Mouse (Mus musculus): Measurements from ENCODE around the gene Tex2.

Tex2 gene

GRCm38 (mm10) chr11:106544133-106544532, 69.1 kb downstream of the Tex2 start:
- no peak for DNase-seq (ENCODE audit: low spot score in 2 of 2)

- no peak for DNase-seq (ENCODE audit: low spot score in 2 of 2)
Measured at GRCm38 (mm10) chr11:106543006-106543405, 70.2 kb downstream of the Tex2 start.

- no peak for DNase-seq (ENCODE audit: low spot score in 2 of 2)
Measured at GRCm38 (mm10) chr11:106542385-106542784, 70.8 kb downstream of the Tex2 start.

- DNase-seq (ENCODE audit: low spot score in 2 of 2) = no peak
Measured at GRCm38 (mm10) chr11:106540506-106541268, 72.5 kb downstream of the Tex2 start.

GRCm38 (mm10) chr11:106536253-106536912, 76.8 kb downstream of the Tex2 start:
- DNase-seq (ENCODE audit: low spot score in 2 of 2) = no peak

- DNase-seq (ENCODE audit: low spot score in 2 of 2) = no peak
Measured at GRCm38 (mm10) chr11:106535660-106536252, 77.5 kb downstream of the Tex2 start.

- no peak for DNase-seq (ENCODE audit: low spot score in 2 of 2)
Measured at GRCm38 (mm10) chr11:106532248-106532790, 80.9 kb downstream of the Tex2 start.

GRCm38 (mm10) chr11:106529786-106530185, 83.4 kb downstream of the Tex2 start:
- DNase-seq (ENCODE audit: low spot score in 2 of 2) = no peak

GRCm38 (mm10) chr11:106529113-106529512, 84.1 kb downstream of the Tex2 start:
- DNase-seq (ENCODE audit: low spot score in 2 of 2) = no peak

GRCm38 (mm10) chr11:106527926-106528325, 85.3 kb downstream of the Tex2 start:
- no peak for DNase-seq (ENCODE audit: low spot score in 2 of 2)

- DNase-seq (ENCODE audit: low spot score in 2 of 2) = no peak
Measured at GRCm38 (mm10) chr11:106527147-106527821, 85.9 kb downstream of the Tex2 start.

GRCm38 (mm10) chr11:106522538-106522937, 90.7 kb downstream of the Tex2 start:
- no peak for DNase-seq (ENCODE audit: low spot score in 2 of 2)

- no peak for DNase-seq (ENCODE audit: low spot score in 2 of 2)
Measured at GRCm38 (mm10) chr11:106521612-106522011, 91.6 kb downstream of the Tex2 start.

- no peak for DNase-seq (ENCODE audit: low spot score in 2 of 2)
Measured at GRCm38 (mm10) chr11:106520404-106520803, 92.8 kb downstream of the Tex2 start.

- no peak for DNase-seq (ENCODE audit: low spot score in 2 of 2)
Measured at GRCm38 (mm10) chr11:106519519-106519918, 93.7 kb downstream of the Tex2 start.

- no peak for DNase-seq (ENCODE audit: low spot score in 2 of 2)
Measured at GRCm38 (mm10) chr11:106518391-106518790, 94.8 kb downstream of the Tex2 start.

- DNase-seq (ENCODE audit: low spot score in 2 of 2) = no peak
Measured at GRCm38 (mm10) chr11:106515079-106515745, 98.0 kb downstream of the Tex2 start.

- DNase-seq (ENCODE audit: low spot score in 2 of 2) = no peak
Measured at GRCm38 (mm10) chr11:106514446-106514845, 98.8 kb downstream of the Tex2 start.

- peak in 1 of 2 experiments; percentile 18 for DNase-seq (ENCODE audit: low spot score in 2 of 2)
Measured at GRCm38 (mm10) chr11:106513166-106513565, 100.1 kb downstream of the Tex2 start.

GRCm38 (mm10) chr11:106512006-106512390, 101.2 kb downstream of the Tex2 start:
- no peak for DNase-seq (ENCODE audit: low spot score in 2 of 2)

- DNase-seq (ENCODE audit: low spot score in 2 of 2) = no peak
Measured at GRCm38 (mm10) chr11:106511236-106512005, 101.8 kb downstream of the Tex2 start.

Data from urinary bladder, adult 18-20 months (tissue).